Mouse (Mus musculus) small intestine, adult 2 months (tissue): ENCODE data around the gene Cntnap2. TPM values are rescaled to one million over a fixed set of nuclear protein-coding genes. Genes with fewer than 3 reads are reported as not detected.

ENCODE experiments used
- H3K27ac ChIP-seq: fragments of 200-500 bp; 2 replicates; pipeline ENCODE4 v1.5.1; 2012; ENCODE audit warnings: low read depth, low read length, control low read depth, inconsistent platforms; ENCODE audit not compliant: insufficient read depth
- H3K27me3 ChIP-seq: fragments of 200-500 bp; 2 replicates; pipeline ENCODE4 v1.6.1; 2012; ENCODE audit warnings: mild to moderate bottlenecking, moderate library complexity, low read length, inconsistent platforms; ENCODE audit not compliant: control insufficient read depth, insufficient read depth
- H3K36me3 ChIP-seq: fragments of 200-500 bp; 2 replicates; pipeline ENCODE4 v1.6.1; 2012; ENCODE audit warnings: mild to moderate bottlenecking, low read length, control low read depth, inconsistent platforms; ENCODE audit not compliant: control insufficient read depth, insufficient read depth
- H3K4me1 ChIP-seq: fragments of 200-500 bp; 2 replicates; pipeline ENCODE4 v1.6.1; 2012; ENCODE audit warnings: low read length, inconsistent platforms, mixed read lengths; ENCODE audit not compliant: control insufficient read depth, insufficient read depth, insufficient read length
- H3K4me3 ChIP-seq: fragments of 200-500 bp; 2 replicates; pipeline ENCODE4 v1.5.1; 2012; ENCODE audit warnings: low read depth, mild to moderate bottlenecking, control low read depth, inconsistent platforms, low read length, moderate library complexity
- CTCF ChIP-seq: fragments of 200-500 bp; IDR thresholded peaks from 2 replicates; pipeline ENCODE4 v1.5.1; 2012; ENCODE audit warnings: low read depth, mild to moderate bottlenecking, control low read depth, inconsistent platforms, low read length, moderate library complexity, mixed read lengths; ENCODE audit not compliant: insufficient replicate concordance, insufficient read length; ENCODE audit errors: extremely low read depth
- POLR2A ChIP-seq: fragments of 200-500 bp; IDR thresholded peaks from 2 replicates; pipeline ENCODE4 v1.6.1; 2012; ENCODE audit warnings: low read depth, mild to moderate bottlenecking, control low read depth, inconsistent platforms, low read length, moderate library complexity
- WGBS: fragments of 180-500 bp; shearing (Covaris S2); methylation state at CpG from one replicate; pipeline ENCODE4 v1.1.7; 2018; 5-methylcytosine and 5-hydroxymethylcytosine counted together
- polyA plus RNA-seq: library from polyadenylated mRNA; depleted of rRNA; stranded (reverse); fragments of >200 nt; gene quantifications from 2 replicates; pipeline ENCODE4 v1.2.3, GENCODE M21; 2012

Cntnap2 gene
- polyA plus RNA-seq, 1 experiment: 0.20 TPM

DNA sequence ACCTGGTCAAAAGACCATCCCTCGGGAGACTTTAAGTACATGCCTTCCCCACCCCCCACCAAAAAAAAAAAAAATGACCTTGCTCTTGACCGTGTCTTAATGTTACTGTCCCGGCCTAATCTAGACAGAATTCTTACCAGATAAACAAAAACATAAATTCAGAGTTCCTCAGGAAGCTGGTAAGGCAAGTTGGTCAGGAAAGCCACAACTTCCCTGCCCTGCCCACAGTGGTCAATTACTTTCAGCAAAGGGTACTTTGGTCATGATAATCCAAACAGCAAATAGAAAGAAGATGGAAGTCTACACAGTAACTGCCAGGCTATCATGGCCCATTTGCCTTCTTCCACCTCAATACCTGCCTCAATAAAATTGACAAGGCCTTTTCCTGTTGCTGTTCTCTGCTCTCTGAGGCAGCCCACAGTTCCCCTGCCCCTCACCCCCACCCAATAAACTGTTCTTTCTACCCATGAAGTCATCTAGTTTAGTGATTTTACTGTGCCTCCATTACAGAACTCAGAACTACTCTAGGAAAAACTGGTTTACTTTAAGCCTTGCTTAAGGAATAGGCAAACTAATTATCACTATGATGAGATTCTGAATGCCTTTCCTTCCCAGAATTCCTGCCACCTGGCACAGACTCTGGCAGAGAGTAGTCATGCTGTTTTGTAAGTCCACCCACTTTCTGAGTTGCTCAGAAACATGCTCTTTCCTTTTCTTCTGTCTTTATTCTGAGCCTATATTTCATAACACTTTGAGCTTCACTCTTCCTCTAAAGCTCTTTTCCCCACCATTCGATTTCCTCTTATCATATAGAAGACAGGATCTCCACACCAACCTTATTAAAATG, 1743.3 kb downstream of the Cntnap2 start:
- WGBS: 65% methylated on average over 4 of the region's 4 CpGs
- H3K4me3 ChIP-seq: no peak overlapping the region
- TF ChIP-seq POLR2A (no peak), CTCF (no peak)
- no peaks in the 10 kb centered on the region for H3K4me1 ChIP-seq
- no peaks in the 10 kb centered on the region for H3K27me3 ChIP-seq
- no peak overlapping the region for H3K27ac ChIP-seq
- H3K36me3 ChIP-seq: no peaks in the 10 kb centered on the region

GRCm38 (mm10) chr6:46856635-46857034, 1797.5 kb downstream of the Cntnap2 start:
- H3K36me3 ChIP-seq: no peaks in the 10 kb centered on the region
- H3K4me1 ChIP-seq: no peaks in the 10 kb centered on the region
- no peak overlapping the region for H3K27ac ChIP-seq
- WGBS: 74% methylated on average over 3 of the region's 3 CpGs
- H3K27me3 ChIP-seq: no peaks in the 10 kb centered on the region
- no peak for TF ChIP-seq CTCF
- no peak for TF ChIP-seq POLR2A
- H3K4me3 ChIP-seq: no peak overlapping the region

DNA sequence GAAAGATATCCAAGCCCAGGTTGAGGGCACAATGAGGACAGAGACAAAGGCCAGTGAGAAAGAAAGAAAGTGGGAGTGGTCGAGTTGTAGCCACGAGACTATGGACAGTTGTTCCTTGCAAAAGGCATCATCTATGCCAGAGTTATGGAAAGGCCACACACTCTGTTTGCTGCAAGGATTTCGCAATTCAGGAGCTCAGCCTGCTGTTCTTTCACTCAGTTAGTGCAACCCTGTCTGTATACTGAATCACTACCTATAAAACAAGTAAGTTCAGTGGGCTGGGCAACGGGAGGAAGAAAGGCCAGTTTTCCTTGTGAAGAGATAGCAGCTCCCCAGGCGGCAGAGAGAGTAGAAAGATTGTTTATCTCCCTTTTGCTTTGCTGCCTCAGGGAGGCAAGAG, 1801.9 kb downstream of the Cntnap2 start:
- WGBS: 11% methylated on average over 5 of the region's 5 CpGs
- H3K36me3 ChIP-seq: no peaks in the 10 kb centered on the region
- H3K4me3 ChIP-seq: no peak overlapping the region
- H3K4me1 ChIP-seq: no peaks in the 10 kb centered on the region
- H3K27me3 ChIP-seq: no peaks in the 10 kb centered on the region
- TF ChIP-seq CTCF (no peak), POLR2A (no peak)
- H3K27ac ChIP-seq: no peak overlapping the region

DNA sequence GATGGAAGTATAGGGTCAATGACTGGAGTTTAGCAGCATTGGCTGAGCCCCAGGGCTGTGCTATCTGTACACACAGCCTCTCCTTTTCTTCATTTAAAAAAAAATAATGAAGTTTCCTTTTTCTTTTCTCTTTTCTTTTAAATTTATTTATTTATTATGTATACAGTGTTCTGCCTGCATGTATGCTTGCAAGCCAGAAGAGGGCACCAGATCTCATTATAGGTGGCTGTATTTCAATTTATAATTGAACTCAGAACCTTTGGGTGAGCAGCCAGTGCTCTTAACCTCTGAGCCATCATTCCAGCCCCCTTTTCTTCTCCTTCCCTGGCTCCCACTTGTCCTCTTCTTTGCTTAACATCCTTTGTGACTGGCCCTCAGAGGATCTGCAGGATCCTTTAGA, 1807.2 kb downstream of the Cntnap2 start:
- H3K27ac ChIP-seq: no peak overlapping the region
- no peaks in the 10 kb centered on the region for H3K27me3 ChIP-seq
- H3K4me3 ChIP-seq: no peak overlapping the region
- H3K4me1 ChIP-seq: no peaks in the 10 kb centered on the region
- TF ChIP-seq CTCF (no peak), POLR2A (no peak)
- no peaks in the 10 kb centered on the region for H3K36me3 ChIP-seq

DNA sequence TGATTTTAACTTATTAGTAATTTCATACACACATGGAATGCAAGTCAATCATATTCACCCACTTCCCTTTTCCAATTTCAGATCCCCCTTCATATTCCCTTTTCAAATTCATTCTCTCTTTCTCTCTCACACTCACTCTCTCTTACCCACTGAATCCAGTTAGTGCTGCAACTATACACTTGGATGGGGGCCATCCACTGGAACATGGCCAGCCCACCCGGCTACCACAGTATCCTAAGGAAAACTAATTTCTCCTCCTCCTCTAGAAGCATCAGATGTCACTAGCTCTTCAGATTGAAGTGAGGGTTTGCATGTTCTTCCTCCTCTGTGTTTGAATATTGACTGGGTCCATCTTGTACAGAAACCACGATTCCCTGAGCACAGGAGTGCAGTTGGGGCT, 1827.1 kb downstream of the Cntnap2 start:
- H3K4me1 ChIP-seq: no peaks in the 10 kb centered on the region
- H3K27me3 ChIP-seq: no peaks in the 10 kb centered on the region
- WGBS: 55% methylated on average over 2 of the region's 2 CpGs
- no peaks in the 10 kb centered on the region for H3K36me3 ChIP-seq
- H3K27ac ChIP-seq: no peak overlapping the region
- no peak for TF ChIP-seq CTCF
- TF ChIP-seq POLR2A: no peak
- no peak overlapping the region for H3K4me3 ChIP-seq

DNA sequence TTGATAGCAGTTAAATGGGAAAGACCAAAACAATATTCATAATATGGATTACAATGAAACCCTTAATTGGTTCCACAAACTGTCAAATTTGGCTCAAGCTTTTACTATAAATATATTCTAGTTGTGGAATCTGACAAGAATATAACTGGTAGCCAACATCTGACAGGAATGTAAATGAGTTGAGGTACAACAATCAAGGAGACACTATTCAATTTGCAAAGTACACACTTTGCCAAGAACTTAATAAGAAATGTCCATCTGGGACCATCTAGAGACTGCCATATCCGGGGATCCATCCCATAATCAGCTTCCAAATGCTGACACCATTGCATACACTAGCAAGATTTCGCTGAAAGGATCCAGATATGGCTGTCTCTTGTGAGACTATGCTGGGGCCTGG, 1850.0 kb downstream of the Cntnap2 start:
- H3K27ac ChIP-seq: no peak overlapping the region
- H3K27me3 ChIP-seq: no peaks in the 10 kb centered on the region
- H3K4me3 ChIP-seq: no peak overlapping the region
- H3K36me3 ChIP-seq: no peaks in the 10 kb centered on the region
- WGBS: 77% methylated on average over 2 of the region's 2 CpGs
- TF ChIP-seq CTCF (no peak), POLR2A (no peak)
- no peaks in the 10 kb centered on the region for H3K4me1 ChIP-seq

DNA sequence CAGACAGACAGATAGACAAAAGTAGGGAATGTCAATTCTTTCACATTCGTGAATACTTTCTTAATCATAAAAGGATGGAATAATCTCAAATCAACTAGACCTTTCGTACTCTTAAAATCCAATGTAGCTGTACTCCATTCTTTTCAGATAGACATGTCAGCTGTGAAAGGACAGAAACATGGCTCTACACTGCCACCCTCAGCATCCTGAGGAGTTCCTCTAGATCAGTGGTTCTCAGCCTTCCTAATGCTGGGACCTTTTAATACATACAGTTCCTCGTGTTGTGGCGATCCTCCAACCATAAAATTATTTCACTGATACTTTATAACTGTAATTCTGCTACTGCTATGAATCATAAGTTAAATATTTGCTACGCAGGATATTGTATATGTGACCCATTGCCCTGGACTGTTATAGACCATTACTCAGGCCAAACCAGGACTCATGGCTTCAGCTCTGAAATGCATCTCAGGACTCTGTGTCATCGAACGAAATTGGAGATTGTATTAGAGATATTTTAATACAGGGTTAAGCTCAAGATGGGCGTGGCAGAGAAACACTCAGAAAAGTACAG, 1859.6 kb downstream of the Cntnap2 start:
- Histone ChIP-seq H3K4me1 (peaks cover 4% of the 10 kb centered on the region; the same call in 1 of the 2 replicates), H3K27ac (no peak overlapping the region), H3K27me3 (no peaks in the 10 kb centered on the region), H3K4me3 (no peak overlapping the region), H3K36me3 (no peaks in the 10 kb centered on the region)
- TF ChIP-seq CTCF: no peak
- TF ChIP-seq POLR2A: no peak
- 33% methylated on average over 8 of the region's 8 CpGs for WGBS
